ENCODE assay signal across 20 mouse cellular contexts in genomic region chr1:71370266-71370665, GRCm38 (mm10). TPM values are rescaled to one million over a fixed set of nuclear protein-coding genes. Genes with fewer than 3 reads are reported as not detected.
A peak's percentile ranks its signal among the peaks of the same experiment; 100 is the strongest.
DNase-seq lines count a peak whose midpoint lies in the region.
"Had no signal": no experiment of that assay in that cellular context is flagged by ENCODE, and none has a peak within 500 bp of the region (broad histone marks: within the 10 kb centered on the region; RNA-seq: fewer than 3 reads in every experiment).

No protein-coding gene starts in this region.

- peak; percentile 72 for DNase-seq in fat pad, adult 2 months (ENCODE audit: extremely low read depth, low read depth, low spot score)
- DNase-seq in gonadal fat pad, adult 2 months (ENCODE audit: low read depth), result peak; percentile 75
- no peak for DNase-seq in cerebellum, postnatal 25 days
- DNase-seq in heart, adult 18-20 months, result no peak
- DNase-seq: adrenal gland, adult 2 months; adrenal gland, adult 8-10 months; adrenal gland, postnatal 10 days; adrenal gland, postnatal 14 days; adrenal gland, postnatal 25 days; adrenal gland, postnatal 36 days; B cell, adult 2 months; cerebellum, adult 11 months; cerebellum, adult 11-12 months; cerebellum, adult 18-20 months had no signal

RNA-seq across cellular contexts. Expression of gene Abca12, which starts 44.4 kb away (rescaled TPM):
- not detected in 2 replicates for polyA plus RNA-seq in gonadal fat pad, adult 2 months (2012; rRNA removed)
- 1 to 10 TPM; 4.3 to 5.1 TPM for total RNA-seq in heart, adult 18-20 months (2021)
- total RNA-seq: adrenal gland, adult 18-20 months; adrenal gland, adult 2 months; adrenal gland, adult 8-10 months; adrenal gland, postnatal 14 days; adrenal gland, postnatal 25 days; adrenal gland, postnatal 36 days; MEL had no signal
- polyA plus RNA-seq: adrenal gland, adult 2 months; C2C12; CD4-positive, CD25-positive, alpha-beta regulatory T cell, adult 4 months; G1E; Patski had no signal

Comparison
In these comparisons a context has a peak if more than half of its experiments do, and no peak if none do; other contexts are left out.
1. DNase-seq: peak in fat pad, adult 2 months (single experiment) and gonadal fat pad, adult 2 months (single experiment); none in cerebellum, postnatal 25 days (0 of 2) and heart, adult 18-20 months (0 of 2).